Mouse (Mus musculus): ENCODE data around the gene Vps13c. TPM values are rescaled to one million over a fixed set of nuclear protein-coding genes. Genes with fewer than 3 reads are reported as not detected.

Gene Vps13c
- total RNA-seq, 2 experiments from 2014 or later: 50.7 to 54.9 TPM

GRCm38 (mm10) chr9:68006566-68006965 is 166.4 kb downstream of the Vps13c start:
- no peak for DNase-seq (ENCODE audit: low spot score in 2 of 2)

- peak; percentile 89 to 90 for DNase-seq (ENCODE audit: low spot score in 2 of 2)
These were observed 174.8 kb downstream of the Vps13c start for GRCm38 (mm10) chr9:68014991-68015396.

- DNase-seq (ENCODE audit: low spot score in 2 of 2): peak; percentile 75 to 79
These were observed 176.2 kb downstream of the Vps13c start for GRCm38 (mm10) chr9:68016255-68016954.

- no peak for DNase-seq (ENCODE audit: low spot score in 2 of 2)
These were observed 180.7 kb downstream of the Vps13c start for GRCm38 (mm10) chr9:68020776-68021365.

- no peak for DNase-seq (ENCODE audit: low spot score in 2 of 2)
These were observed 182.3 kb downstream of the Vps13c start for GRCm38 (mm10) chr9:68022311-68023043.

- DNase-seq (ENCODE audit: low spot score in 2 of 2): no peak
These were observed 188.4 kb downstream of the Vps13c start for GRCm38 (mm10) chr9:68028631-68029030.

GRCm38 (mm10) chr9:68033771-68034170 is 193.6 kb downstream of the Vps13c start:
- DNase-seq (ENCODE audit: low spot score in 2 of 2): no peak

Other genes with a start within 250 kb of the Vps13c start
- gene C2cd4b, start 81.0 kb upstream of the Vps13c start, total RNA-seq (2021): 1 to 10 TPM; 2.0 to 2.3 TPM
- gene C2cd4a, start 8.1 kb upstream of the Vps13c start, total RNA-seq (2021): 1 to 10 TPM in 1 of 2 experiments, under 1 TPM in 1; 0.96 to 1.2 TPM